Comparison of ENCODE assay signal across 7 mouse cellular contexts in the genomic region with DNA sequence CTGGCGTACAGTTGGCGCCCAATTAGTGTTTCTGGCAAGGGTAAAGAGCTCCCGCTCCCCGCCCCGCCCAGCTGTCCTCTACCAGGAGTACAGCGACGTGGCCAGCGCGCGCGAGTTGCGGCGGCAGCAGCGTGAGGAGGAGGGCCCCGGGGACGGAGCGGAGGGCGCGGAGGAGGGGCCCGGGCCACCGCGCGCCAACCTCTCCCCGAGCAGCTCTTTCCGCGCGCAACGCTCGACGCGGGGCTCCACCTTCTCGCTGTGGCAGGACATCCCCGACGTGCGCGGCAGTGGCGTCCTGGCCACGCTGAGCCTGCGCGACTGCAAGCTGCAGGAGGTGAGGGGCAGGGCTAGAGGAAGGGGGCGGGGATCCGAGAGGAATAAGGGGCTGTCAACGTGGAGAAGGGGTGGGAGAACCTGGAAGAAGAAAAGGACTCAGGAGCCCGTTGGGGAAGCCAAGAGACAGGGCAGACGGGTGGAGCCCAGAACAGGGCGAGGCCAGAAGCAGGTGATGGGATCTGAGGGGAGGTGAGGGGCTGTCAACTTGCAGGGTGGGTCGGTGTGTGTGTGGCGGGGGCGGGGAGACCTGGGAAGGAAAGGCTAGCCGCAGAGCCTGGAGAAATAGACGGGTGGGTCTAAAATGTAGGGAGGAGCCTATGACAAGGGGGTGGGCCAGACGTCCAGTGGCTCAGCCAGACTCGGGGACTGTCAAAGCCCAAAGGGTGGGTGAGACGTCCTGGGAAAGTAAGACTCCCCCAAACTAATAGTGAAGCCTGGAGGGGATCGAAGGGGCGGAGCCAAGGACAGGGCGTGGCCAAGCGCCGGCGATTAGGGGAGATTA. TPM values are rescaled to one million over a fixed set of nuclear protein-coding genes. Genes with fewer than 3 reads are reported as not detected.
DNase-seq lines count a peak whose midpoint lies in the region; ATAC-seq and TF ChIP-seq lines count a peak whose summit lies in the region.

No protein-coding gene starts in this region.

- DNase-seq in ovary, postnatal 36 days (ENCODE audit: low spot score) = peak; percentile 41
- no peak for DNase-seq in ovary, adult 18-20 months (ENCODE audit: low spot score)
- peak; percentile 81 for DNase-seq in embryonic facial prominence, embryonic 14.5 days (ENCODE audit: low spot score)
- peak; percentile 73 for DNase-seq in lung, postnatal 0 days (ENCODE audit: low spot score)
- no peak for DNase-seq in urinary bladder, postnatal 36 days (ENCODE audit: low spot score in 2 of 2)

- under 1% methylated on average over 38 of the region's 60 CpGs for WGBS in embryonic facial prominence, embryonic 14.5 days
- WGBS in hindbrain, embryonic 16.5 days = under 1% methylated on average over 58 of the region's 60 CpGs
- WGBS in lung, postnatal 0 days = 2% methylated on average over 43 of the region's 60 CpGs

- TF ChIP-seq EP300 in lung, postnatal 0 days (IDR thresholded peaks at IDR 0.05) = no peak

- H3K9ac ChIP-seq in embryonic facial prominence, embryonic 14.5 days (ENCODE audit: low read depth, low read length) = peak overlapping the region; percentile 59
- peak overlapping the region; percentile 43 for H3K9ac ChIP-seq in hindbrain, embryonic 16.5 days (ENCODE audit: low read depth, low read length)
- no peak overlapping the region for H3K9ac ChIP-seq in lung, postnatal 0 days (replicated peaks; ENCODE audit: low read depth)

- TF ChIP-seq CTCF in lung, postnatal 0 days (IDR thresholded peaks at IDR 0.05) = no peak

- no peaks in the 10 kb centered on the region for H3K9me3 ChIP-seq in embryonic facial prominence, embryonic 14.5 days (ENCODE audit: control insufficient read depth, low read length)
- H3K9me3 ChIP-seq in hindbrain, embryonic 16.5 days (ENCODE audit: control insufficient read depth, low read length) = no peaks in the 10 kb centered on the region
- H3K9me3 ChIP-seq in lung, postnatal 0 days (ENCODE audit: low read length) = no peaks in the 10 kb centered on the region

- H3K4me2 ChIP-seq in embryonic facial prominence, embryonic 14.5 days (ENCODE audit: low read depth, low read length) = peak overlapping the region; percentile 64
- H3K4me2 ChIP-seq in hindbrain, embryonic 16.5 days (ENCODE audit: low read length) = peak overlapping the region; percentile 69
- H3K4me2 ChIP-seq in lung, postnatal 0 days (replicated peaks; ENCODE audit: low read depth, low read length) = peak overlapping the region; percentile 64

- 0 out of 2 replicates have a peak, but pooled peaks cover 9% of the 10 kb centered on the region for H3K36me3 ChIP-seq in embryonic facial prominence, embryonic 14.5 days (ENCODE audit: control insufficient read depth, insufficient read depth, low read length)
- no peaks in the 10 kb centered on the region for H3K36me3 ChIP-seq in hindbrain, embryonic 16.5 days (ENCODE audit: control insufficient read depth, insufficient read depth, low read length)
- no peaks in the 10 kb centered on the region for H3K36me3 ChIP-seq in lung, postnatal 0 days (ENCODE audit: insufficient read depth, low read length)

- ATAC-seq in embryonic facial prominence, embryonic 14.5 days (ENCODE audit: low read depth) = peak; percentile 70
- ATAC-seq in hindbrain, embryonic 16.5 days = no peak
- ATAC-seq in lung, postnatal 0 days = peak; percentile 72
- ATAC-seq in inflammation-experienced regulatory T-cells, adult 6 months = no peak

- peaks cover 42% of the 10 kb centered on the region for H3K27me3 ChIP-seq in embryonic facial prominence, embryonic 14.5 days (replicated peaks; ENCODE audit: control insufficient read depth, insufficient read depth, low read length)
- peaks cover 40% of the 10 kb centered on the region for H3K27me3 ChIP-seq in hindbrain, embryonic 16.5 days (replicated peaks; ENCODE audit: control insufficient read depth, insufficient read depth, low read length)
- no peaks in the 10 kb centered on the region for H3K27me3 ChIP-seq in lung, postnatal 0 days (replicated peaks; ENCODE audit: insufficient read depth, low read length)

- no peak overlapping the region; the same call in 1 of the 2 replicates for H3K27ac ChIP-seq in embryonic facial prominence, embryonic 14.5 days (replicated peaks; ENCODE audit: low read depth, low read length)
- no peak overlapping the region for H3K27ac ChIP-seq in hindbrain, embryonic 16.5 days (ENCODE audit: low read depth, low read length)
- no peak overlapping the region for H3K27ac ChIP-seq in lung, postnatal 0 days (ENCODE audit: low read length)

- H3K4me1 ChIP-seq in embryonic facial prominence, embryonic 14.5 days (ENCODE audit: control insufficient read depth, insufficient read depth, low read length) = peaks cover 34% of the 10 kb centered on the region
- H3K4me1 ChIP-seq in hindbrain, embryonic 16.5 days (ENCODE audit: control insufficient read depth, insufficient read depth, low read depth, low read length) = peaks cover 22% of the 10 kb centered on the region
- H3K4me1 ChIP-seq in lung, postnatal 0 days (ENCODE audit: insufficient read depth, low read depth, low read length) = peaks cover 12% of the 10 kb centered on the region

- H3K4me3 ChIP-seq in embryonic facial prominence, embryonic 14.5 days (ENCODE audit: low read depth, low read length) = peak overlapping the region; percentile 41
- peak overlapping the region; percentile 47 for H3K4me3 ChIP-seq in hindbrain, embryonic 16.5 days (ENCODE audit: low read length)
- peak overlapping the region; percentile 31 for H3K4me3 ChIP-seq in lung, postnatal 0 days (ENCODE audit: low read depth, low read length)

RNA-seq across cellular contexts. Expression of a gene that starts 8.7 kb away (rescaled TPM):
- 17.4 and 17.7 TPM in 2 replicates for polyA plus RNA-seq in embryonic facial prominence, embryonic 14.5 days (2014; fragmentation: Nextera tagmentation; extraction: Ambion mirVana)
- 1.7 and 2.0 TPM in 2 replicates for polyA plus RNA-seq in hindbrain, embryonic 16.5 days (2015; fragmentation: Nextera tagmentation; extraction: Ambion mirVana)
- polyA plus RNA-seq in lung, postnatal 0 days (2015; fragmentation: Nextera tagmentation; extraction: Ambion mirVana) = 2.9 and 3.8 TPM in 2 replicates
- not detected for polyA plus RNA-seq in inflammation-experienced regulatory T-cells, adult 6 months (2017; shearing (Covaris generic))

RNA-seq across cellular contexts. Expression of a gene that starts 34.2 kb away (rescaled TPM):
- 5.1 and 5.2 TPM in 2 replicates for polyA plus RNA-seq in embryonic facial prominence, embryonic 14.5 days (2014; fragmentation: Nextera tagmentation; extraction: Ambion mirVana)
- polyA plus RNA-seq in hindbrain, embryonic 16.5 days (2015; fragmentation: Nextera tagmentation; extraction: Ambion mirVana) = 8.4 and 8.9 TPM in 2 replicates
- polyA plus RNA-seq in lung, postnatal 0 days (2015; fragmentation: Nextera tagmentation; extraction: Ambion mirVana) = 2.0 and 2.4 TPM in 2 replicates
- polyA plus RNA-seq in inflammation-experienced regulatory T-cells, adult 6 months (2017; shearing (Covaris generic)) = 1 to 10 TPM; 1.7 to 6.1 (median 3.3) TPM

RNA-seq across cellular contexts. Expression of a gene that starts 53.0 kb away (rescaled TPM):
- 2.1 and 4.2 TPM in 2 replicates for polyA plus RNA-seq in embryonic facial prominence, embryonic 14.5 days (2014; fragmentation: Nextera tagmentation; extraction: Ambion mirVana)
- 1.1 TPM in 2 replicates for polyA plus RNA-seq in hindbrain, embryonic 16.5 days (2015; fragmentation: Nextera tagmentation; extraction: Ambion mirVana)
- 9.7 and 10.3 TPM in 2 replicates for polyA plus RNA-seq in lung, postnatal 0 days (2015; fragmentation: Nextera tagmentation; extraction: Ambion mirVana)
- not detected for polyA plus RNA-seq in inflammation-experienced regulatory T-cells, adult 6 months (2017; shearing (Covaris generic))

Comparison
In these comparisons a context has a peak if more than half of its experiments do, and no peak if none do; other contexts are left out.
1. DNase-seq: peak in ovary, postnatal 36 days (single experiment), embryonic facial prominence, embryonic 14.5 days (single experiment) and lung, postnatal 0 days (single experiment); none in ovary, adult 18-20 months (single experiment) and urinary bladder, postnatal 36 days (0 of 2).
2. ATAC-seq: peak in embryonic facial prominence, embryonic 14.5 days (single experiment) and lung, postnatal 0 days (single experiment); none in hindbrain, embryonic 16.5 days (single experiment) and inflammation-experienced regulatory T-cells, adult 6 months (single experiment).
3. Peak in every context shown above with its lines, with median percentiles within 50 percentile points of each other: H3K4me2 ChIP-seq and H3K4me3 ChIP-seq.